Mouse (Mus musculus) neural tube, embryonic 12.5 days (tissue): Measurements from ENCODE around the gene Tmem254b. TPM values are rescaled to one million over a fixed set of nuclear protein-coding genes. Genes with fewer than 3 reads are reported as not detected.
A peak's percentile ranks its signal among the peaks of the same experiment; 100 is the strongest.
"Not testable (repeated sequence)": the region's sequence is repeated elsewhere in the genome, so short reads cannot be mapped to it uniquely, and the experiment has no call there.

Experiments used
- ATAC-seq: fragments of 200-750 bp; cut with Nextera tagmentation; 2 replicates; pipeline ENCODE4 v1.8.0; 2017; ENCODE audit warnings: low read depth, mild to moderate bottlenecking, moderate TSS enrichment, moderate library complexity; ENCODE audit not compliant: low FRiP score
- H3K27ac ChIP-seq: fragments of 300-500 bp; sonication (generic); 2 replicates; pipeline ENCODE4 v1.5.1; 2016
- H3K27me3 ChIP-seq: fragments of 300-500 bp; sonication (generic); replicated peaks from 2 replicates; pipeline ENCODE4 v1.6.1; 2016; ENCODE audit warnings: mild to moderate bottlenecking
- H3K36me3 ChIP-seq: fragments of 300-500 bp; sonication (generic); 2 replicates; pipeline ENCODE4 v1.6.1; 2016; ENCODE audit warnings: mild to moderate bottlenecking
- H3K4me1 ChIP-seq: fragments of 300-500 bp; sonication (generic); 2 replicates; pipeline ENCODE4 v1.6.1; 2016
- H3K4me2 ChIP-seq: fragments of 300-500 bp; sonication (generic); replicated peaks from 2 replicates; pipeline ENCODE4 v1.6.1; 2016; ENCODE audit warnings: mild to moderate bottlenecking
- H3K4me3 ChIP-seq: fragments of 300-500 bp; sonication (generic); 2 replicates; pipeline ENCODE4 v1.5.1; 2016
- H3K9ac ChIP-seq: fragments of 300-500 bp; sonication (generic); 2 replicates; pipeline ENCODE4 v1.6.1; 2016; ENCODE audit warnings: mild to moderate bottlenecking
- H3K9me3 ChIP-seq: fragments of 300-500 bp; sonication (generic); 2 replicates; pipeline ENCODE4 v1.6.1; 2016; ENCODE audit warnings: mild to moderate bottlenecking
- WGBS: fragments of 180-500 bp; shearing (Covaris S2); methylation state at CpG from one replicate; pipeline ENCODE4 v1.1.7; 2016; 5-methylcytosine and 5-hydroxymethylcytosine counted together
- polyA plus RNA-seq: library from polyadenylated mRNA; unstranded; fragments of >200 nt; fragmentation: Nextera tagmentation; extraction: Ambion mirVana; gene quantifications from 2 replicates; pipeline ENCODE4 v1.2.1, GENCODE M21; 2016

Gene Tmem254b
- polyA plus RNA-seq, result 19.0 and 21.4 TPM in 2 replicates

- H3K27ac ChIP-seq, H3K4me1 ChIP-seq, H3K4me2 ChIP-seq, H3K9me3 ChIP-seq, H3K27me3 ChIP-seq, H3K4me3 ChIP-seq, H3K36me3 ChIP-seq, H3K9ac ChIP-seq: not testable (repeated sequence)
- WGBS, result no CpG with 5 or more reads among the region's 10 CpGs
- 0 out of 2 replicates have a peak, but pooled peaks have one; percentile 72 for ATAC-seq
Observed at GRCm38 (mm10) chr14:26206926-26207247, at the start of gene Tmem254b. Gene Tmem254b, minus strand, starts transcription at chr14:26207041.

GRCm38 (mm10) chr14:26237183-26237582 lies 30.3 kb upstream of the Tmem254b start:
- not testable (repeated sequence) for H3K9me3 ChIP-seq, H3K9ac ChIP-seq, ATAC-seq, H3K27ac ChIP-seq, H3K4me1 ChIP-seq, H3K36me3 ChIP-seq, H3K4me3 ChIP-seq, H3K27me3 ChIP-seq, H3K4me2 ChIP-seq
- no CpG with 5 or more reads among the region's 2 CpGs for WGBS

GRCm38 (mm10) chr14:26216233-26217000 lies 9.6 kb upstream of the Tmem254b start:
- not testable (repeated sequence) for H3K9me3 ChIP-seq, H3K36me3 ChIP-seq, H3K27ac ChIP-seq, H3K4me1 ChIP-seq, H3K9ac ChIP-seq, H3K4me2 ChIP-seq, H3K27me3 ChIP-seq, ATAC-seq, H3K4me3 ChIP-seq
- no CpG with 5 or more reads among the region's 5 CpGs for WGBS

GRCm38 (mm10) chr14:26206197-26206925 lies 480 bp downstream of the Tmem254b start:
- not testable (repeated sequence) for H3K27me3 ChIP-seq, H3K4me2 ChIP-seq, H3K4me3 ChIP-seq, H3K36me3 ChIP-seq, H3K9ac ChIP-seq, H3K9me3 ChIP-seq, H3K4me1 ChIP-seq, H3K27ac ChIP-seq
- peak; percentile 83 for ATAC-seq
- WGBS, result no CpG with 5 or more reads among the region's 44 CpGs

- H3K4me1 ChIP-seq, H3K4me2 ChIP-seq, H3K9ac ChIP-seq, H3K27ac ChIP-seq, H3K4me3 ChIP-seq, H3K27me3 ChIP-seq, H3K9me3 ChIP-seq, ATAC-seq, H3K36me3 ChIP-seq: not testable (repeated sequence)
- WGBS, result no CpG with 5 or more reads among the region's 3 CpGs
Observed at GRCm38 (mm10) chr14:26197851-26198250, 9.0 kb downstream of the Tmem254b start.

GRCm38 (mm10) chr14:26188361-26188760 lies 18.5 kb downstream of the Tmem254b start:
- H3K4me2 ChIP-seq, H3K27me3 ChIP-seq, H3K27ac ChIP-seq, H3K36me3 ChIP-seq, H3K4me1 ChIP-seq, H3K9me3 ChIP-seq, H3K4me3 ChIP-seq, H3K9ac ChIP-seq, ATAC-seq: not testable (repeated sequence)
- WGBS, result no CpG with 5 or more reads among the region's 8 CpGs

GRCm38 (mm10) chr14:26186638-26187037 lies 20.2 kb downstream of the Tmem254b start:
- ATAC-seq, H3K4me3 ChIP-seq, H3K36me3 ChIP-seq, H3K9me3 ChIP-seq, H3K4me2 ChIP-seq, H3K4me1 ChIP-seq, H3K9ac ChIP-seq, H3K27ac ChIP-seq, H3K27me3 ChIP-seq: not testable (repeated sequence)
- no CpG with 5 or more reads among the region's 9 CpGs for WGBS

- H3K9ac ChIP-seq, H3K4me2 ChIP-seq, H3K27ac ChIP-seq, H3K4me3 ChIP-seq, H3K27me3 ChIP-seq, H3K36me3 ChIP-seq, H3K9me3 ChIP-seq, H3K4me1 ChIP-seq, ATAC-seq: not testable (repeated sequence)
- WGBS, result no CpG with 5 or more reads among the region's 10 CpGs
Observed at GRCm38 (mm10) chr14:26182380-26182779, 24.5 kb downstream of the Tmem254b start, which contains the start of gene Plac9b. Gene Plac9b, minus strand, starts transcription at chr14:26182480.

- not testable (repeated sequence) for H3K9me3 ChIP-seq, ATAC-seq, H3K27me3 ChIP-seq, H3K27ac ChIP-seq, H3K4me3 ChIP-seq, H3K4me1 ChIP-seq, H3K9ac ChIP-seq, H3K36me3 ChIP-seq, H3K4me2 ChIP-seq
- WGBS, result no CpG with 5 or more reads among the region's 10 CpGs
Observed at GRCm38 (mm10) chr14:26181660-26182059, 25.2 kb downstream of the Tmem254b start.

- not testable (repeated sequence) for H3K27ac ChIP-seq, H3K36me3 ChIP-seq, ATAC-seq, H3K9ac ChIP-seq, H3K4me1 ChIP-seq, H3K9me3 ChIP-seq, H3K4me2 ChIP-seq, H3K27me3 ChIP-seq, H3K4me3 ChIP-seq
- no CpG with 5 or more reads among the region's 6 CpGs for WGBS
Observed at GRCm38 (mm10) chr14:26175028-26175427, 31.8 kb downstream of the Tmem254b start.

GRCm38 (mm10) chr14:26173955-26174354 lies 32.9 kb downstream of the Tmem254b start:
- not testable (repeated sequence) for ATAC-seq, H3K36me3 ChIP-seq, H3K4me1 ChIP-seq, H3K27ac ChIP-seq, H3K9me3 ChIP-seq, H3K27me3 ChIP-seq, H3K9ac ChIP-seq, H3K4me3 ChIP-seq, H3K4me2 ChIP-seq
- no CpG with 5 or more reads among the region's 3 CpGs for WGBS

- H3K9ac ChIP-seq, ATAC-seq: not testable (repeated sequence)
- WGBS, result no CpG with 5 or more reads among the region's 12 CpGs
Observed at GRCm38 (mm10) chr14:26165266-26165665, 41.6 kb downstream of the Tmem254b start.

GRCm38 (mm10) chr14:26162423-26162822 lies 44.4 kb downstream of the Tmem254b start:
- H3K9me3 ChIP-seq, H3K9ac ChIP-seq, H3K4me3 ChIP-seq, H3K27me3 ChIP-seq, H3K4me1 ChIP-seq, ATAC-seq, H3K36me3 ChIP-seq, H3K27ac ChIP-seq, H3K4me2 ChIP-seq: not testable (repeated sequence)
- WGBS, result no CpG with 5 or more reads among the region's 5 CpGs

More at GRCm38 (mm10) chr14:26165266-26165665, 41.6 kb downstream of the Tmem254b start:
- not testable (repeated sequence) for H3K4me1 ChIP-seq, H3K4me2 ChIP-seq, H3K27me3 ChIP-seq, H3K9me3 ChIP-seq, H3K36me3 ChIP-seq, H3K4me3 ChIP-seq, H3K27ac ChIP-seq
